In the genomic region with DNA sequence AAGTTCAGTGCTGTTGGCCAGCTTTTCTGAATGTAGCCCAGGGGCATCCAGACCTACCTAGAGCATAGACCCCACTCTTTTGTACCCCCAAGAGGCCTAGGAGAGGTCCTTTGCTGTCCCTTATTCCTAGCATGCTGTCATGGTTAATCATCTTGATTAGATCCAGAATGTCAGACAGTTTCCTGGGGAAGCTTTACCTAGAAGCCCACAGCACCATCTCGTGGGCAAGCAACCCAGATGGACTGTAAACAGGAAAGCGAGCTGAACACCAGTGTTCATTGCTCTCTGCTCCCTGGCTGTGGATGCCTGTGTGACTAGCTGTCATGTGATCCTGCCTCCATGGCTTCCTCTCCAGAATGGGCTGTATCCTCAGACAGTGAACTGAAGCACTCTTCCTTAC, we compare ENCODE assay signal across 11 mouse cellular contexts.
"Had no signal": no experiment of that assay in that cellular context is flagged by ENCODE, and none has a peak within 500 bp of the region (broad histone marks: within the 10 kb centered on the region; RNA-seq: fewer than 3 reads in every experiment).

No protein-coding gene starts in this region.

- ATAC-seq: intestine, embryonic 15.5 days had no signal

- H3K4me2 ChIP-seq: intestine, embryonic 15.5 days; limb, embryonic 15.5 days; liver, embryonic 15.5 days; lung, embryonic 15.5 days; midbrain, embryonic 12.5 days had no signal

- H3K27me3 ChIP-seq: intestine, embryonic 15.5 days; limb, embryonic 15.5 days; liver, embryonic 15.5 days; lung, embryonic 15.5 days had no signal

- H3K9ac ChIP-seq: intestine, embryonic 15.5 days; limb, embryonic 15.5 days; liver, embryonic 15.5 days; lung, embryonic 15.5 days; midbrain, embryonic 12.5 days had no signal

- H3K4me3 ChIP-seq: intestine, embryonic 15.5 days; left cerebral cortex, adult 2 months; limb, embryonic 15.5 days; liver, embryonic 15.5 days; lung, embryonic 15.5 days; midbrain, embryonic 12.5 days; myocyte had no signal

- H3K27ac ChIP-seq: intestine, embryonic 15.5 days; left cerebral cortex, adult 2 months; limb, embryonic 15.5 days; liver, embryonic 15.5 days; lung, embryonic 15.5 days; midbrain, embryonic 12.5 days had no signal

- H3K4me1 ChIP-seq: intestine, embryonic 15.5 days; liver, embryonic 15.5 days; lung, embryonic 15.5 days had no signal

- H3K9me3 ChIP-seq: intestine, embryonic 15.5 days; limb, embryonic 15.5 days; liver, embryonic 15.5 days; lung, embryonic 15.5 days; midbrain, embryonic 12.5 days had no signal

- H3K36me3 ChIP-seq: intestine, embryonic 15.5 days; limb, embryonic 15.5 days; liver, embryonic 15.5 days; lung, embryonic 15.5 days; midbrain, embryonic 12.5 days had no signal

- DNase-seq: kidney, adult 9 months; kidney, postnatal 10 days; thymus, adult 2 months; thymus, postnatal 36 days had no signal
